Mouse (Mus musculus) spleen, postnatal 14 days (tissue): ENCODE data around the gene Cux2.
A peak's percentile ranks its signal among the peaks of the same experiment; 100 is the strongest.

Experiments used
- DNase-seq, 2 experiments: peaks; one replicate each; pipeline ENCODE4 v3.0.0; 2021 to 2022; ENCODE audit warnings: low spot score in 2 of 2

Gene Cux2

GRCm38 (mm10) chr5:122017269-122017668, 32.6 kb downstream of the Cux2 start:
- no peak for DNase-seq

GRCm38 (mm10) chr5:122016744-122017143, 33.2 kb downstream of the Cux2 start:
- DNase-seq, result no peak

GRCm38 (mm10) chr5:122015149-122015548, 34.8 kb downstream of the Cux2 start:
- no peak for DNase-seq

GRCm38 (mm10) chr5:122014671-122015070, 35.2 kb downstream of the Cux2 start:
- DNase-seq, result no peak

GRCm38 (mm10) chr5:122011289-122011688, 38.6 kb downstream of the Cux2 start:
- DNase-seq, result no peak

- DNase-seq, result no peak
These were observed 41.9 kb downstream of the Cux2 start for GRCm38 (mm10) chr5:122007946-122008441.

- DNase-seq, result no peak
These were observed 46.4 kb downstream of the Cux2 start for GRCm38 (mm10) chr5:122003460-122003859.

GRCm38 (mm10) chr5:122002148-122002547, 47.8 kb downstream of the Cux2 start:
- no peak for DNase-seq

GRCm38 (mm10) chr5:122001311-122001710, 48.6 kb downstream of the Cux2 start:
- no peak for DNase-seq

- DNase-seq, result no peak
These were observed 49.5 kb downstream of the Cux2 start for GRCm38 (mm10) chr5:122000381-122000780.

GRCm38 (mm10) chr5:121998981-121999795, 50.7 kb downstream of the Cux2 start:
- DNase-seq, result peak in 1 of 2 experiments; percentile 48

GRCm38 (mm10) chr5:121998281-121998680, 51.6 kb downstream of the Cux2 start:
- no peak for DNase-seq

GRCm38 (mm10) chr5:121996701-121997100, 53.2 kb downstream of the Cux2 start:
- no peak for DNase-seq

GRCm38 (mm10) chr5:121994808-121995207, 55.1 kb downstream of the Cux2 start:
- DNase-seq, result no peak

- no peak for DNase-seq
These were observed 58.0 kb downstream of the Cux2 start for GRCm38 (mm10) chr5:121991914-121992313.

- DNase-seq, result no peak
These were observed 64.0 kb downstream of the Cux2 start for GRCm38 (mm10) chr5:121985855-121986254.

GRCm38 (mm10) chr5:121981650-121982131, 68.2 kb downstream of the Cux2 start:
- DNase-seq, result no peak

- DNase-seq, result no peak
These were observed 73.6 kb downstream of the Cux2 start for GRCm38 (mm10) chr5:121976331-121976730.

GRCm38 (mm10) chr5:121973541-121973940, 76.4 kb downstream of the Cux2 start:
- no peak for DNase-seq

GRCm38 (mm10) chr5:121972680-121973192, 77.2 kb downstream of the Cux2 start:
- no peak for DNase-seq

- DNase-seq, result no peak
These were observed 80.9 kb downstream of the Cux2 start for GRCm38 (mm10) chr5:121968999-121969398.

- no peak for DNase-seq
These were observed 81.5 kb downstream of the Cux2 start for GRCm38 (mm10) chr5:121968416-121968815.

- no peak for DNase-seq
These were observed 82.4 kb downstream of the Cux2 start for GRCm38 (mm10) chr5:121967520-121967919.
